Mouse (Mus musculus) embryonic facial prominence, embryonic 13.5 days (tissue): ENCODE data around the gene Trim47. TPM values are rescaled to one million over a fixed set of nuclear protein-coding genes. Genes with fewer than 3 reads are reported as not detected.

Experiments
- ATAC-seq: fragments of 200-750 bp; cut with Nextera tagmentation; 2 replicates; pipeline ENCODE4 v1.8.0; 2017; ENCODE audit warnings: low read depth; ENCODE audit not compliant: insufficient number of reproducible peaks, insufficient read depth, low FRiP score, low TSS enrichment
- H3K27ac ChIP-seq: fragments of 300-500 bp; sonication (generic); 2 replicates; pipeline ENCODE4 v1.5.1; 2015; ENCODE audit warnings: moderate library complexity, mild to moderate bottlenecking, inconsistent platforms
- H3K27me3 ChIP-seq: fragments of 300-500 bp; sonication (generic); 2 replicates; pipeline ENCODE4 v1.6.1; 2015; ENCODE audit warnings: mild to moderate bottlenecking, inconsistent platforms
- H3K36me3 ChIP-seq: fragments of 300-500 bp; sonication (generic); 2 replicates; pipeline ENCODE4 v1.6.1; 2015; ENCODE audit warnings: mild to moderate bottlenecking, inconsistent platforms
- H3K4me1 ChIP-seq: fragments of 300-500 bp; sonication (generic); 2 replicates; pipeline ENCODE4 v1.6.1; 2015; ENCODE audit warnings: inconsistent platforms
- H3K4me2 ChIP-seq: fragments of 300-500 bp; sonication (generic); 2 replicates; pipeline ENCODE4 v1.6.1; 2015; ENCODE audit warnings: moderate library complexity, mild to moderate bottlenecking, inconsistent platforms
- H3K4me3 ChIP-seq: fragments of 300-500 bp; sonication (generic); 2 replicates; pipeline ENCODE4 v1.5.1; 2015; ENCODE audit warnings: mild to moderate bottlenecking, inconsistent platforms
- H3K9ac ChIP-seq: fragments of 300-500 bp; sonication (generic); 2 replicates; pipeline ENCODE4 v1.6.1; 2015; ENCODE audit warnings: mild to moderate bottlenecking, inconsistent platforms
- H3K9me3 ChIP-seq: fragments of 300-500 bp; sonication (generic); 2 replicates; pipeline ENCODE4 v1.6.1; 2016; ENCODE audit warnings: inconsistent platforms
- WGBS: fragments of 180-500 bp; shearing (Covaris S2); methylation state at CpG from one replicate; pipeline ENCODE4 v1.1.7; 2015; ENCODE audit warnings: mixed read lengths; 5-methylcytosine and 5-hydroxymethylcytosine counted together
- polyA plus RNA-seq: library from polyadenylated mRNA; unstranded; fragments of >200 nt; fragmentation: Nextera tagmentation; extraction: Ambion mirVana; gene quantifications from 2 replicates; pipeline ENCODE4 v1.2.1, GENCODE M21; 2015

The Trim47 gene
- polyA plus RNA-seq, 1 experiment from 2014 or later, result 8.6 TPM

- no peak overlapping the region for H3K9ac ChIP-seq
- 0 out of 2 replicates have a peak, but pooled peaks cover 3% of the 10 kb centered on the region for H3K4me1 ChIP-seq
- no peak overlapping the region for H3K4me3 ChIP-seq
- H3K36me3 ChIP-seq, result peaks cover 22% of the 10 kb centered on the region
- no peaks in the 10 kb centered on the region for H3K9me3 ChIP-seq
- no peak overlapping the region for H3K4me2 ChIP-seq
- ATAC-seq, result no peak
- no peak overlapping the region for H3K27ac ChIP-seq
- no peaks in the 10 kb centered on the region for H3K27me3 ChIP-seq
- WGBS, result 90% methylated on average over 12 of the region's 12 CpGs
Measured at GRCm38 (mm10) chr11:116065345-116065744, 61.7 kb downstream of the Trim47 start.

- WGBS, result 67% methylated on average over 23 of the region's 23 CpGs
- no peak for ATAC-seq
- Histone ChIP-seq H3K27ac (no peak overlapping the region), H3K4me2 (no peak overlapping the region), H3K36me3 (peaks cover 33% of the 10 kb centered on the region), H3K27me3 (no peaks in the 10 kb centered on the region), H3K9me3 (no peaks in the 10 kb centered on the region), H3K4me3 (no peak overlapping the region), H3K4me1 (0 out of 2 replicates have a peak, but pooled peaks cover 3% of the 10 kb centered on the region), H3K9ac (0 out of 2 replicates have a peak overlapping the region, but pooled peaks have one; percentile 49)
Measured at GRCm38 (mm10) chr11:116064187-116064867, 62.7 kb downstream of the Trim47 start.

GRCm38 (mm10) chr11:116063562-116063961 lies 63.4 kb downstream of the Trim47 start:
- peak overlapping the region; percentile 6; the same call in 1 of the 2 replicates for H3K9ac ChIP-seq
- H3K27ac ChIP-seq, result peak overlapping the region; percentile 28; the same call in 1 of the 2 replicates
- no peak for ATAC-seq
- H3K4me1 ChIP-seq, result 0 out of 2 replicates have a peak, but pooled peaks cover 3% of the 10 kb centered on the region
- H3K36me3 ChIP-seq, result peaks cover 40% of the 10 kb centered on the region
- no peak overlapping the region for H3K4me2 ChIP-seq
- 74% methylated on average over 13 of the region's 13 CpGs for WGBS
- no peaks in the 10 kb centered on the region for H3K27me3 ChIP-seq
- no peaks in the 10 kb centered on the region for H3K9me3 ChIP-seq
- no peak overlapping the region for H3K4me3 ChIP-seq

GRCm38 (mm10) chr11:116062521-116062920 lies 64.5 kb downstream of the Trim47 start:
- Histone ChIP-seq H3K9me3 (no peaks in the 10 kb centered on the region), H3K27ac (no peak overlapping the region), H3K4me2 (no peak overlapping the region), H3K4me3 (no peak overlapping the region), H3K4me1 (0 out of 2 replicates have a peak, but pooled peaks cover 3% of the 10 kb centered on the region), H3K9ac (no peak overlapping the region), H3K36me3 (peaks cover 51% of the 10 kb centered on the region), H3K27me3 (no peaks in the 10 kb centered on the region)
- WGBS, result 71% methylated on average over 8 of the region's 8 CpGs
- no peak for ATAC-seq

GRCm38 (mm10) chr11:116061641-116062415 lies 65.2 kb downstream of the Trim47 start:
- WGBS, result 90% methylated on average over 13 of the region's 13 CpGs
- H3K4me2 ChIP-seq, result no peak overlapping the region
- no peak overlapping the region for H3K9ac ChIP-seq
- H3K27me3 ChIP-seq, result no peaks in the 10 kb centered on the region
- H3K27ac ChIP-seq, result no peak overlapping the region
- peaks cover 58% of the 10 kb centered on the region for H3K36me3 ChIP-seq
- no peak overlapping the region for H3K4me3 ChIP-seq
- H3K9me3 ChIP-seq, result no peaks in the 10 kb centered on the region
- ATAC-seq, result no peak
- H3K4me1 ChIP-seq, result 0 out of 2 replicates have a peak, but pooled peaks cover under 1% of the 10 kb centered on the region

GRCm38 (mm10) chr11:116060596-116060995 lies 66.4 kb downstream of the Trim47 start:
- H3K4me2 ChIP-seq, result no peak overlapping the region
- ATAC-seq, result no peak
- H3K27me3 ChIP-seq, result no peaks in the 10 kb centered on the region
- H3K9ac ChIP-seq, result peak overlapping the region; percentile 36; the same call in 1 of the 2 replicates
- H3K4me1 ChIP-seq, result no peaks in the 10 kb centered on the region
- WGBS, result 84% methylated on average over 9 of the region's 9 CpGs
- H3K4me3 ChIP-seq, result no peak overlapping the region
- peaks cover 70% of the 10 kb centered on the region for H3K36me3 ChIP-seq
- H3K27ac ChIP-seq, result no peak overlapping the region; the same call in 1 of the 2 replicates
- no peaks in the 10 kb centered on the region for H3K9me3 ChIP-seq

GRCm38 (mm10) chr11:116059691-116060025 lies 67.4 kb downstream of the Trim47 start:
- 92% methylated on average over 11 of the region's 11 CpGs for WGBS
- Histone ChIP-seq H3K9ac (no peak overlapping the region), H3K9me3 (no peaks in the 10 kb centered on the region), H3K27ac (no peak overlapping the region), H3K4me2 (no peak overlapping the region), H3K36me3 (peaks cover 79% of the 10 kb centered on the region), H3K4me3 (no peak overlapping the region), H3K27me3 (no peaks in the 10 kb centered on the region), H3K4me1 (no peaks in the 10 kb centered on the region)
- ATAC-seq, result no peak

GRCm38 (mm10) chr11:116058868-116059690 lies 67.9 kb downstream of the Trim47 start:
- H3K4me3 ChIP-seq, result no peak overlapping the region
- H3K27me3 ChIP-seq, result no peaks in the 10 kb centered on the region
- WGBS, result 88% methylated on average over 17 of the region's 17 CpGs
- no peaks in the 10 kb centered on the region for H3K4me1 ChIP-seq
- no peak overlapping the region for H3K9ac ChIP-seq
- no peaks in the 10 kb centered on the region for H3K9me3 ChIP-seq
- no peak overlapping the region for H3K27ac ChIP-seq
- peaks cover 85% of the 10 kb centered on the region for H3K36me3 ChIP-seq
- no peak overlapping the region for H3K4me2 ChIP-seq
- no peak for ATAC-seq

- H3K9ac ChIP-seq, result no peak overlapping the region
- H3K4me2 ChIP-seq, result no peak overlapping the region
- no peak overlapping the region for H3K4me3 ChIP-seq
- H3K27me3 ChIP-seq, result no peaks in the 10 kb centered on the region
- no peak for ATAC-seq
- WGBS, result 60% methylated on average over 12 of the region's 12 CpGs
- no peaks in the 10 kb centered on the region for H3K4me1 ChIP-seq
- H3K27ac ChIP-seq, result no peak overlapping the region
- H3K9me3 ChIP-seq, result no peaks in the 10 kb centered on the region
- peaks cover 95% of the 10 kb centered on the region for H3K36me3 ChIP-seq
Measured at GRCm38 (mm10) chr11:116058022-116058614, 68.9 kb downstream of the Trim47 start.

- ATAC-seq, result no peak
Measured at GRCm38 (mm10) chr11:116057237-116057881, 69.7 kb downstream of the Trim47 start.

More at GRCm38 (mm10) chr11:116057237-116057881, 69.7 kb downstream of the Trim47 start:
- H3K27me3 ChIP-seq, result no peaks in the 10 kb centered on the region
- no peaks in the 10 kb centered on the region for H3K4me1 ChIP-seq
- no peak overlapping the region for H3K4me2 ChIP-seq
- H3K27ac ChIP-seq, result no peak overlapping the region
- no peaks in the 10 kb centered on the region for H3K9me3 ChIP-seq
- peaks cover 100% of the 10 kb centered on the region for H3K36me3 ChIP-seq
- WGBS, result 87% methylated on average over 4 of the region's 4 CpGs
- H3K9ac ChIP-seq, result 0 out of 2 replicates have a peak overlapping the region, but pooled peaks have one; percentile 32
- H3K4me3 ChIP-seq, result no peak overlapping the region
